8 mouse cellular contexts compared by ENCODE assay signal in genomic region chr7:132575623-132576022, GRCm38 (mm10). TPM values are rescaled to one million over a fixed set of nuclear protein-coding genes. Genes with fewer than 3 reads are reported as not detected.
DNase-seq lines count a peak whose midpoint lies in the region; ATAC-seq and TF ChIP-seq lines count a peak whose summit lies in the region.

No protein-coding gene starts in this region.

- peak overlapping the region; percentile 78 for H3K9ac ChIP-seq in heart, embryonic 16.5 days (ENCODE audit: low read length)
- peak overlapping the region; percentile 87 for H3K9ac ChIP-seq in liver, embryonic 16.5 days (ENCODE audit: low read depth, low read length)
- H3K9ac ChIP-seq in neural tube, embryonic 12.5 days = peak overlapping the region; percentile 68

- H3K4me3 ChIP-seq in forebrain, embryonic 10.5 days = peak overlapping the region; percentile 73
- peak overlapping the region; percentile 64 for H3K4me3 ChIP-seq in heart, embryonic 16.5 days (ENCODE audit: low read length)
- peak overlapping the region; percentile 83 for H3K4me3 ChIP-seq in liver, embryonic 16.5 days (ENCODE audit: low read depth, low read length)
- H3K4me3 ChIP-seq in neural tube, embryonic 12.5 days = peak overlapping the region; percentile 66
- peak overlapping the region; percentile 89 for H3K4me3 ChIP-seq in testis, adult 2 months (ENCODE audit: control insufficient read depth, low read depth, low read length)

- peak; percentile 89 for ATAC-seq in heart, embryonic 16.5 days (replicated peaks; ENCODE audit: extremely low read depth, insufficient read depth, low FRiP score)
- ATAC-seq in liver, embryonic 16.5 days (ENCODE audit: low read depth) = peak; percentile 75
- peak; percentile 93 for ATAC-seq in neural tube, embryonic 12.5 days (ENCODE audit: low FRiP score, low read depth)

- peak; percentile 66; the same call in 1 of the 2 replicates for TF ChIP-seq CTCF in testis, adult 2 months (IDR thresholded peaks at IDR 0.05; ENCODE audit: control insufficient read depth, insufficient read depth, insufficient replicate concordance, low read depth, low read length)

- H3K36me3 ChIP-seq in forebrain, embryonic 10.5 days (replicated peaks) = no peaks in the 10 kb centered on the region
- H3K36me3 ChIP-seq in heart, embryonic 16.5 days (ENCODE audit: control insufficient read depth, insufficient read depth) = no peaks in the 10 kb centered on the region
- H3K36me3 ChIP-seq in liver, embryonic 16.5 days (ENCODE audit: control insufficient read depth, insufficient read depth) = no peaks in the 10 kb centered on the region
- no peaks in the 10 kb centered on the region for H3K36me3 ChIP-seq in neural tube, embryonic 12.5 days
- H3K36me3 ChIP-seq in testis, adult 2 months (ENCODE audit: control insufficient read depth, insufficient read depth, low read length) = no peaks in the 10 kb centered on the region

- H3K27me3 ChIP-seq in forebrain, embryonic 10.5 days (ENCODE audit: poor library complexity, severe bottlenecking) = peaks cover 37% of the 10 kb centered on the region
- no peaks in the 10 kb centered on the region for H3K27me3 ChIP-seq in heart, embryonic 16.5 days (ENCODE audit: control insufficient read depth, insufficient read depth, low read length)
- H3K27me3 ChIP-seq in liver, embryonic 16.5 days (ENCODE audit: control insufficient read depth, insufficient read depth, low read depth, low read length) = peaks cover 14% of the 10 kb centered on the region
- 0 out of 2 replicates have a peak, but pooled peaks cover 4% of the 10 kb centered on the region for H3K27me3 ChIP-seq in neural tube, embryonic 12.5 days (replicated peaks)
- H3K27me3 ChIP-seq in testis, adult 2 months (ENCODE audit: control insufficient read depth, insufficient read depth, low read length) = no peaks in the 10 kb centered on the region

- 1% methylated on average over 13 of the region's 13 CpGs for WGBS in forebrain, embryonic 10.5 days
- 0% methylated on average over 13 of the region's 13 CpGs for WGBS in heart, embryonic 16.5 days
- 1% methylated on average over 13 of the region's 13 CpGs for WGBS in liver, embryonic 16.5 days (ENCODE audit: insufficient replicate concordance)
- WGBS in neural tube, embryonic 12.5 days = under 1% methylated on average over 13 of the region's 13 CpGs

- peak; percentile 97 for DNase-seq in ES-CJ7 (ENCODE audit: low read depth, low spot score)
- peak; percentile 83 for DNase-seq in c-Kit-positive CD71-positive TER-119-negative erythroid progenitor cells, embryonic 14.5 days (ENCODE audit: low read depth)
- peak; percentile 85 for DNase-seq in forebrain, embryonic 10.5 days (ENCODE audit: extremely low spot score, low spot score)
- peak; percentile 85 to 90 for DNase-seq in kidney, postnatal 36 days

- TF ChIP-seq POLR2A in testis, adult 2 months (IDR thresholded peaks at IDR 0.05; ENCODE audit: control insufficient read depth, low read depth, low read length) = no peak

- peaks cover 42% of the 10 kb centered on the region for H3K4me1 ChIP-seq in forebrain, embryonic 10.5 days
- H3K4me1 ChIP-seq in heart, embryonic 16.5 days (ENCODE audit: control insufficient read depth, insufficient read depth, low read length) = peaks cover 37% of the 10 kb centered on the region
- H3K4me1 ChIP-seq in liver, embryonic 16.5 days (ENCODE audit: control insufficient read depth, low read depth, low read length) = peaks cover 27% of the 10 kb centered on the region
- peaks cover 4% of the 10 kb centered on the region; the same call in 1 of the 2 replicates for H3K4me1 ChIP-seq in neural tube, embryonic 12.5 days
- H3K4me1 ChIP-seq in testis, adult 2 months (ENCODE audit: control insufficient read depth, insufficient read depth, low read length) = peaks cover 5% of the 10 kb centered on the region

- peak overlapping the region; percentile 73 for H3K4me2 ChIP-seq in heart, embryonic 16.5 days (ENCODE audit: low read depth, low read length)
- peak overlapping the region; percentile 90 for H3K4me2 ChIP-seq in liver, embryonic 16.5 days (ENCODE audit: low read depth, low read length)
- peak overlapping the region; percentile 74 for H3K4me2 ChIP-seq in neural tube, embryonic 12.5 days (replicated peaks)

- H3K9me3 ChIP-seq in forebrain, embryonic 10.5 days = no peaks in the 10 kb centered on the region
- no peaks in the 10 kb centered on the region for H3K9me3 ChIP-seq in heart, embryonic 16.5 days (replicated peaks; ENCODE audit: control insufficient read depth, low read length)
- H3K9me3 ChIP-seq in liver, embryonic 16.5 days (replicated peaks; ENCODE audit: control insufficient read depth, low read length) = no peaks in the 10 kb centered on the region
- H3K9me3 ChIP-seq in neural tube, embryonic 12.5 days = no peaks in the 10 kb centered on the region

- peak overlapping the region; percentile 93 for H3K27ac ChIP-seq in forebrain, embryonic 10.5 days
- peak overlapping the region; percentile 93 for H3K27ac ChIP-seq in heart, embryonic 16.5 days (ENCODE audit: low read length)
- H3K27ac ChIP-seq in liver, embryonic 16.5 days (ENCODE audit: low read length) = peak overlapping the region; percentile 92
- H3K27ac ChIP-seq in neural tube, embryonic 12.5 days = no peak overlapping the region
- peak overlapping the region; percentile 81 for H3K27ac ChIP-seq in testis, adult 2 months (ENCODE audit: control insufficient read depth, insufficient read depth, low read depth, low read length)

RNA-seq across cellular contexts. Expression of gene Oat, which starts 0.6 kb away (rescaled TPM):
- 126 and 129 TPM in 2 replicates for polyA plus RNA-seq in forebrain, embryonic 10.5 days (2016; fragmentation: Nextera tagmentation; extraction: Ambion mirVana)
- polyA plus RNA-seq in heart, embryonic 16.5 days (2015; fragmentation: Nextera tagmentation; extraction: Ambion mirVana) = 214 and 222 TPM in 2 replicates
- 58.0 and 59.7 TPM in 2 replicates for polyA plus RNA-seq in liver, embryonic 16.5 days (2015; fragmentation: Nextera tagmentation; extraction: Ambion mirVana)
- 98.4 and 98.6 TPM in 2 replicates for polyA plus RNA-seq in neural tube, embryonic 12.5 days (2016; fragmentation: Nextera tagmentation; extraction: Ambion mirVana)
- 32.3 and 32.7 TPM in 2 replicates for polyA plus RNA-seq in testis, adult 2 months (2012; rRNA removed)

RNA-seq across cellular contexts. Expression of gene Nkx1-2, which starts 23.8 kb away (rescaled TPM):
- 0.09 and 0.15 TPM in 2 replicates for polyA plus RNA-seq in forebrain, embryonic 10.5 days (2016; fragmentation: Nextera tagmentation; extraction: Ambion mirVana)
- not detected in 2 replicates for polyA plus RNA-seq in heart, embryonic 16.5 days (2015; fragmentation: Nextera tagmentation; extraction: Ambion mirVana)
- polyA plus RNA-seq in liver, embryonic 16.5 days (2015; fragmentation: Nextera tagmentation; extraction: Ambion mirVana) = not detected in 2 replicates
- 1.4 and 1.6 TPM in 2 replicates for polyA plus RNA-seq in neural tube, embryonic 12.5 days (2016; fragmentation: Nextera tagmentation; extraction: Ambion mirVana)
- polyA plus RNA-seq in testis, adult 2 months (2012; rRNA removed) = 0.15 and 0.17 TPM in 2 replicates

RNA-seq across cellular contexts. Expression of gene Lhpp, which starts 34.8 kb away (rescaled TPM):
- 17.3 and 17.4 TPM in 2 replicates for polyA plus RNA-seq in forebrain, embryonic 10.5 days (2016; fragmentation: Nextera tagmentation; extraction: Ambion mirVana)
- 23.7 and 25.1 TPM in 2 replicates for polyA plus RNA-seq in heart, embryonic 16.5 days (2015; fragmentation: Nextera tagmentation; extraction: Ambion mirVana)
- 4.0 and 4.4 TPM in 2 replicates for polyA plus RNA-seq in liver, embryonic 16.5 days (2015; fragmentation: Nextera tagmentation; extraction: Ambion mirVana)
- 22.0 and 26.1 TPM in 2 replicates for polyA plus RNA-seq in neural tube, embryonic 12.5 days (2016; fragmentation: Nextera tagmentation; extraction: Ambion mirVana)
- 6.4 and 7.3 TPM in 2 replicates for polyA plus RNA-seq in testis, adult 2 months (2012; rRNA removed)
